Mouse (Mus musculus): Measurements from ENCODE around the gene Bcl9. TPM values are rescaled to one million over a fixed set of nuclear protein-coding genes. Genes with fewer than 3 reads are reported as not detected.

Bcl9 gene
- total RNA-seq, 2 experiments from 2014 or later = 2.4 to 3.6 TPM

- DNase-seq = no peak
- intact Hi-C loops (cut with DNase I) = no loop called here
Measured at GRCm38 (mm10) chr3:97196571-97196970, 101.1 kb downstream of the Bcl9 start.

GRCm38 (mm10) chr3:97185098-97185860 lies 112.4 kb downstream of the Bcl9 start:
- peak; percentile 41 to 49 for DNase-seq
- intact Hi-C loops (cut with DNase I) = loop anchor here (2.0 kb wide), 2 partner anchors 108 to 248 kb away; no protein-coding TSS in a partner anchor

- DNase-seq = no peak
- intact Hi-C loops (cut with DNase I) = loop anchor here (2.0 kb wide), 2 partner anchors 107 to 247 kb away; no protein-coding TSS in a partner anchor
Measured at GRCm38 (mm10) chr3:97183810-97184209, 113.9 kb downstream of the Bcl9 start.

DNA sequence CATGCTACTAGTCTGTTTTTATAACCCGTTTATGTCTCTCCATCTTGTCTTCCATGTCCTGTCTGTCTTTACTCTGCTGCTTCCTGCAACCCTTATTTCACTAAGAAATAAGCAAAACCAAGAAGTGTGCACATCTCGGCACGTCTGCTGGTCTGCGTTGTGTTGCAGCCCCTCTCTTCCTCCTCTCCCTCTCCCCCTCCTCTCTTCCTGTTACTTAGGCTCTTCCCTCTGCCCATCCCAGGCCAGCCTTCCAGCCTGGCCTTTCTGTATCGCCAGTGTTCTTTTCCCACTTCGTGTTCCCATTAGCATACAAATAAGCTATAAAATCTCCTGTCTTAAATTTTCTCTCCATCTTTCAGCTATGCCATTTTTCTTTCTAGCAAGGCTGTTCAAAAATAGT lies 117.2 kb downstream of the Bcl9 start:
- no peak for DNase-seq
- intact Hi-C loops (cut with DNase I) = no loop called here

DNA sequence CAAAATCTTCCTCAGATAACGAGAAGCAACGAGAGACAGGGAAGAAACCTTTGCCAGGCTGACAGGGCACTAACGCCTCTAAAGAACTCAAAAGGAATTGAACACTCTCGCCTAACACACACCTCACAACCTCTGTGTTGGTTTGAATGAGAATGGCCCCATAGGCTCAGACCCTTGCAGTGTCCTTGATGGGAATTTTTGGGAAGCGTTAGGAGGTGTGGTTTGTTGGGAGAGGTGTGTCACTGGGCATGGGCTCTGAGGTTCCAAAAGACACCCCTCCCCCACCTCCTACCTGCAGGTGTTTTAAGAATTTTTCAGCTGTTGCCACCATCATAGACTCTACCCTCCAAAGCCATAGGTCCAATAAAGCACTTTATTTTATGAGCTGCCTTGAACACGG lies 118.8 kb downstream of the Bcl9 start:
- intact Hi-C loops (cut with DNase I) = no loop called here
- DNase-seq = no peak

- intact Hi-C loops (cut with DNase I) = no loop called here
- no peak for DNase-seq
Measured at GRCm38 (mm10) chr3:97172632-97173031, 125.1 kb downstream of the Bcl9 start.

GRCm38 (mm10) chr3:97172231-97172630 lies 125.5 kb downstream of the Bcl9 start:
- DNase-seq = no peak
- intact Hi-C loops (cut with DNase I) = no loop called here

GRCm38 (mm10) chr3:97171531-97171930 lies 126.2 kb downstream of the Bcl9 start:
- intact Hi-C loops (cut with DNase I) = no loop called here
- DNase-seq = no peak

DNA sequence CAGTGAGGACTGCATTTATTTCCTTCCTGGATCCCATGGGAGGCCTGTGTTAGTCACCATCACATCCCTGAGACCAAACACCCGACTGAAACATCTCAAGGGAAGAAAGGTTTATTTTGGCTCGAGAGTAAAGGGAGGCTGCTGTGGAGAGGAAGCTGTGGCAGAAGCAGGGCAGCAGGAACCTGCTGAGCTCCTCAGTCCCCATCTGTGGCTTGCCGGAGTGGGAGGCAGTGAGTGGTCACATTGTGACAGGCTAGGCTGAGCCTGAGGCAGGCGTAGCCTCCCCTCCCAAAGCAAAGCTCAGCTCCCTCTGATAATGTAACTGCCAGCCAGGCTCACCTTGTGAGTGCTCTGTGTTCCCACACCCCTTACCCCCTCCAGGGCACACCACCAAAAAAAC lies 130.6 kb downstream of the Bcl9 start:
- no peak for DNase-seq
- intact Hi-C loops (cut with DNase I) = no loop called here

DNA sequence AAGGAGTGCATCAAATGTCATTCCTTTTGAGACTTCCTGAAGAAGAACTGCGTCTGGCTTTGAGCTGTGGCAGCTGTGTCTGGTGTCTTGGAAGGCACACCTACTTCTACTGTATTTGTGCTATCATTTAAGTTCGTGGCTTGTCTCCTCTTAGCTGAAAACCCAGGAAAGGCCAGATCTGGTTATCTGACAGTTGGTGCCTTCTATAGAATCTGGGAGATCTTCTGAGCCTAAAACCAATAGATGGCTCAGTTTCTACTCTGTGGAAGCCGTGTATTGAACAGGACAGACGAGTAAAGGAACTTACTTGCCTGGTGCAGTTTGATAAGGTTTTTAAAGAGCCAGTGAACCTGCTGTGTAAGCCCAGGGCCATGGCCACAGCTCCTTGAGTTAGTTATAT lies 133.2 kb downstream of the Bcl9 start:
- intact Hi-C loops (cut with DNase I) = no loop called here
- no peak for DNase-seq

DNA sequence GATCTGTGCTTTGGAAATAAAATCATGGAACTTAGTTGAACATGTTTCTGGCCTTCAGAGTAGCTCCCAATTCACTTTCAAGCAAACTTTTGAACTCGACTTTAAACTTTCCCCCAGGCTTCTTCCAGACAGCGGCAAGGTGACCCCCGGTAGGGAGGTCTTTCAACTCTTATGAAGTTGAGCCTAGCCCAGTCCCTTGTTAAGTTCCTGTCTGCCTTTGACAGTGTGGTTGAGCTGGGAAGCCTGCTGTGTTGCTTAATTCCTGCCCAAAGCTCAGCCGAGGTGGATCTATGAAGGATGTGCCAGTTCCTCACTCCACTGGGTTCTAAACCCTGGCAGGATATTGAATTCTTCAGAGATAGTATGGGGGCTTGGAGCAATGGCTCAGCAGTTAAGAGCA lies 135.9 kb downstream of the Bcl9 start:
- DNase-seq = no peak
- intact Hi-C loops (cut with DNase I) = no loop called here

GRCm38 (mm10) chr3:97160908-97161307 lies 136.8 kb downstream of the Bcl9 start:
- DNase-seq = no peak
- intact Hi-C loops (cut with DNase I) = no loop called here

DNA sequence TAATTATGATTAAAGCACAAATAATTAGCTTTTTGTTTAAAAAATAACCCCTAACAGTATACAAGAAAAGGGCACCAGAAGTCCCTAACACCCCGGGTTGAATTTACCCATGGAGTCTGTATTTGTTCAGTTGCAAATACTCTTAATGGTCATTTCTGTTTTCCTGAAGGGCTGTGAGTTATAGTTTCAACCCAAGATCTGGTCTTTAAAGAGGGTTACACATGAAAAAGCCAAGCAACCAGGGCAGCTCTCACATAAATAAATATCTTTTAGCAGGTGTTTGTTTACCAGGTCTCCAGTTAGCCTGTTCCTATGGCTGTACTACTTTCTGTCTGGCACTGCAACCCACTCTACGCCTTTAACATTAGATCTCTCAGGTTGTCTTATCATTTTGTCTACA lies 137.7 kb downstream of the Bcl9 start:
- intact Hi-C loops (cut with DNase I) = no loop called here
- no peak for DNase-seq

GRCm38 (mm10) chr3:97159509-97159850 lies 138.2 kb downstream of the Bcl9 start:
- DNase-seq = no peak
- intact Hi-C loops (cut with DNase I) = no loop called here

- intact Hi-C loops (cut with DNase I) = no loop called here
- DNase-seq = peak; percentile 87 to 88
Measured at GRCm38 (mm10) chr3:97158611-97159508, 138.9 kb downstream of the Bcl9 start, which contains the start of gene Acp6. Gene Acp6, plus strand, starts transcription at chr3:97158777.

DNA sequence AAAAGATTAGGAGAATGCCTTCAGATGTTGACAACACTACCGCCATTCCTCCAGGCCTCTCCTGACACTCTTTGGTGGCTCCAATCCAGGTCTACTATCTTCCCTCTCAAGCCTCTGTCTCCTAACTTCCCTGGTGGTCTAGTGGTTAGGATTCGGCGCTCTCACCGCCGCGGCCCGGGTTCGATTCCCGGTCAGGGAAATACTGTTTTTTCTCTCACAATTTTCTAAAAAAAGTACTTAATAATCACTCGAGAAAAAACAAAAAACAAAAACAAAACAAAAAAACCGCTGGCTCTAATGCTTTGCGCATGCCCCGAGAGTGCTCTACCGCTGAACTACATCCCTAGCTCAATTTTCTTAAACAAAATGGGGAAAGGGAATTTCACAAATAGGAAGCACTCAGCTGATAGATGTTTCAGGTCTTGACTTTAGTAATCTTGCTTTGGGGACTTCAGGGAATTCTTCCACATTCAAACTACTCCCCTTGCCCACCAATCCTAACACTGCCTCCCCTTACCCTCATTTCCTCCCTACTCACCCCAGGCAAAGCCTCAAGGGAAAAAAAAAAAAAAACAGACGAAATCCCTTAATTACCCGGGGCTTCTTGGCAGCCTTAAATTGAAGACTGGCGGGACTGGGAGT lies 139.6 kb downstream of the Bcl9 start:
- DNase-seq = peak; percentile 74 to 76
- intact Hi-C loops (cut with DNase I) = no loop called here

DNA sequence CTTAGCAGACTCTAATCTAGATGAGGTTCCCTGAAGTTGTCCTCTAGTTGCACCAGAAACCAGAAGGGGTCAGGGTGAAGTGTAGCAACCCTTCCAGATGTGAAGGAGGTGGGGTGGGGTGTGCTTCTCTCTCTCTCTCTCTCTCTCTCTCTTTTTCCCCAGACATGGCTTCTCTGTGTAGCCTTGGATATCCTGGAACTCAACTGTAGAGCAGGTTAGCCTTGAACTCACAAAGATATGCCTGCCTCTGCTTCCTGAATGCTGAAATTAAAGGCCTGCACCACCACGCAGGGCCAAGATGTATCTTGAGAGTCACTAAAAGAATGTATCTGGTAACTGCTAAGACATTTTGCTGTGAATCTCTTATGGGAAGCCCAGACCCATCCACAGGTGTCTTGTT lies 140.4 kb downstream of the Bcl9 start:
- intact Hi-C loops (cut with DNase I) = no loop called here
- DNase-seq = no peak

- intact Hi-C loops (cut with DNase I) = no loop called here
- no peak for DNase-seq
Measured at GRCm38 (mm10) chr3:97156431-97156830, 141.3 kb downstream of the Bcl9 start.
